Mouse (Mus musculus) midbrain, embryonic 11.5 days (tissue): ENCODE results near the gene Exosc10. TPM values are rescaled to one million over a fixed set of nuclear protein-coding genes. Genes with fewer than 3 reads are reported as not detected.

Experiments
- ATAC-seq: fragments of 200-750 bp; cut with Nextera tagmentation; 2 replicates; pipeline ENCODE4 v1.8.0; 2017; ENCODE audit warnings: moderate TSS enrichment, moderate library complexity; ENCODE audit not compliant: low FRiP score
- DNase-seq: peaks from one replicate; pipeline ENCODE4 v3.0.0; 2015; ENCODE audit warnings: low spot score; ENCODE audit errors: missing footprints
- H3K27ac ChIP-seq: fragments of 300-500 bp; sonication (generic); 2 replicates; pipeline ENCODE4 v1.5.1; 2014; ENCODE audit warnings: low read depth, low read length
- H3K27me3 ChIP-seq: fragments of 300-500 bp; sonication (generic); 2 replicates; pipeline ENCODE4 v1.6.1; 2014; ENCODE audit warnings: mild to moderate bottlenecking, low read length, moderate library complexity, mixed read lengths; ENCODE audit not compliant: control insufficient read depth, insufficient read depth
- H3K36me3 ChIP-seq: fragments of 300-500 bp; sonication (generic); 2 replicates; pipeline ENCODE4 v1.6.1; 2014; ENCODE audit warnings: mild to moderate bottlenecking, low read length, moderate library complexity, mixed read lengths; ENCODE audit not compliant: control insufficient read depth, insufficient read depth
- H3K4me1 ChIP-seq: fragments of 300-500 bp; sonication (generic); 2 replicates; pipeline ENCODE4 v1.6.1; 2014; ENCODE audit warnings: low read length; ENCODE audit not compliant: control insufficient read depth, insufficient read depth
- H3K4me2 ChIP-seq: fragments of 300-500 bp; sonication (generic); 2 replicates; pipeline ENCODE4 v1.6.1; 2014; ENCODE audit warnings: mild to moderate bottlenecking, moderate library complexity
- H3K4me3 ChIP-seq: fragments of 300-500 bp; sonication (generic); 2 replicates; pipeline ENCODE4 v1.5.1; 2014; ENCODE audit warnings: low read depth, low read length
- H3K9ac ChIP-seq: fragments of 300-500 bp; sonication (generic); 2 replicates; pipeline ENCODE4 v1.6.1; 2014; ENCODE audit warnings: low read length
- H3K9me3 ChIP-seq: fragments of 300-500 bp; sonication (generic); 2 replicates; pipeline ENCODE4 v1.6.1; 2016; ENCODE audit warnings: low read length; ENCODE audit not compliant: control insufficient read depth
- WGBS: fragments of 180-500 bp; shearing (Covaris S2); extraction: QIAGEN DNeasy Blood & Tissue Kit; methylation state at CpG from one replicate; pipeline ENCODE4 v1.1.7; 2014; 5-methylcytosine and 5-hydroxymethylcytosine counted together
- polyA plus RNA-seq: library from polyadenylated mRNA; unstranded; fragments of >200 nt; fragmentation: Nextera tagmentation; extraction: Ambion mirVana; gene quantifications from 2 replicates; pipeline ENCODE4 v1.2.1, GENCODE M21; 2014

The Exosc10 gene
- polyA plus RNA-seq, 1 experiment from 2014 or later: 101 TPM

DNA sequence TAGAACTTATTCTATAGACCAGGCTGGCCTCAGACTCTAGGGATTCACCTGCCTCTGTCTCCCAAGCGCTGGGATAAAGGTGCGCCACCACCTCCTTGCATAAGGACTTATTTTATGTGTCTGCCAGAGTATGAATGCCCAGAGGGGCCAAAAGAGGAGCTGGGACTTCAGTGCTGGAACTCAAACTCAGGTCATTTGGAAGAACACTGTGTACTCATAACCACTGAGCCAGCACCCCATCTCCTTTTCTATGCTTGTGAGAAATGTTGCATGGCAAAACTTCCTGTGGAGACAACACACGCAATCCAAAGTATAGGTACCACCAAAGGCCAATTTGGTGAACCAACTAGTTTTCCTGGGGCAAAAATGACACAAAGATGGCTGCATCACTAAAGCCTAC is 38.5 kb downstream of the Exosc10 start:
- Histone ChIP-seq H3K36me3 (peaks cover 24% of the 10 kb centered on the region), H3K27ac (no peak overlapping the region), H3K4me1 (peaks cover 9% of the 10 kb centered on the region; the same call in 1 of the 2 replicates), H3K4me2 (no peak overlapping the region), H3K9ac (no peak overlapping the region), H3K9me3 (no peaks in the 10 kb centered on the region), H3K4me3 (no peak overlapping the region), H3K27me3 (no peaks in the 10 kb centered on the region)
- ATAC-seq (no peak), DNase-seq (no peak)
- WGBS: 92% methylated on average over 3 of the region's 3 CpGs

- no peaks in the 10 kb centered on the region for H3K27me3 ChIP-seq
- DNase-seq (no peak), ATAC-seq (no peak)
- H3K4me1 ChIP-seq: no peaks in the 10 kb centered on the region
- peaks cover 22% of the 10 kb centered on the region for H3K36me3 ChIP-seq
- H3K4me2 ChIP-seq: no peak overlapping the region
- no peak overlapping the region for H3K27ac ChIP-seq
- 96% methylated on average over 12 of the region's 12 CpGs for WGBS
- no peaks in the 10 kb centered on the region for H3K9me3 ChIP-seq
- H3K4me3 ChIP-seq: no peak overlapping the region
- no peak overlapping the region for H3K9ac ChIP-seq
Observed at GRCm38 (mm10) chr4:148598826-148599225, 40.6 kb downstream of the Exosc10 start.

DNA sequence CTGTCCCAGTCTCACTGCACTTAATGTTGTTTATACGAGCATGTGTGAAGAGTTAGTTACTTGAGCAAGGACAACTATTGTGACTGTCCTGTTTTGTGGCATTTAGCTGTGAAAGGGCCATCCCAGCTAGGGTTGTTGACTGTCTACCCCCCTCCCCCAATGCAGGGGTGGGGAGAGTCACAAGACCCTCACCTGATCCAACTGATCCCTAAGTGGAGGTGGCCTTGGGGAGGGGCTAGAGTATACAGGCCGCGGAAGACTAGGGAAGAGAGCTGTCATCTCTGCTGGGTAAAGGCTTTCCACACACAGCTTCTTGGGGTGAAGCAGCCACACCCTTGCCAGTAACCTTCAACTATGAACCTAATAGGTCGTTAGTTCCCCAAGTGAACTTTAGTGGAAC is 42.1 kb downstream of the Exosc10 start:
- Histone ChIP-seq H3K27me3 (no peaks in the 10 kb centered on the region), H3K9ac (no peak overlapping the region), H3K4me1 (no peaks in the 10 kb centered on the region), H3K4me2 (no peak overlapping the region), H3K36me3 (peaks cover 15% of the 10 kb centered on the region), H3K27ac (no peak overlapping the region), H3K9me3 (no peaks in the 10 kb centered on the region), H3K4me3 (no peak overlapping the region)
- no peak for DNase-seq
- no peak for ATAC-seq
- 86% methylated on average over 4 of the region's 4 CpGs for WGBS

GRCm38 (mm10) chr4:148601871-148602270 is 43.6 kb downstream of the Exosc10 start:
- no peak for DNase-seq
- Histone ChIP-seq H3K4me3 (no peak overlapping the region), H3K27me3 (no peaks in the 10 kb centered on the region), H3K9me3 (no peaks in the 10 kb centered on the region), H3K4me1 (no peaks in the 10 kb centered on the region), H3K36me3 (peaks cover 13% of the 10 kb centered on the region), H3K4me2 (no peak overlapping the region), H3K9ac (no peak overlapping the region), H3K27ac (no peak overlapping the region)
- ATAC-seq: no peak
- 84% methylated on average over 4 of the region's 4 CpGs for WGBS

GRCm38 (mm10) chr4:148602357-148603120 is 44.3 kb downstream of the Exosc10 start, which contains the start of gene Masp2:
Gene Masp2 (plus strand): TSS chr4:148602554.
- H3K9ac ChIP-seq: no peak within 1 kb of the TSS
- no peaks in the 10 kb centered on the region for H3K9me3 ChIP-seq
- no peak within 1 kb of the TSS for H3K4me3 ChIP-seq
- no peaks in the 10 kb centered on the region for H3K4me1 ChIP-seq
- H3K27ac ChIP-seq: no peak within 1 kb of the TSS
- no peak for DNase-seq
- H3K27me3 ChIP-seq: no peaks in the 10 kb centered on the region
- peaks cover 9% of the 10 kb centered on the region for H3K36me3 ChIP-seq
- no peak for ATAC-seq
- 88% methylated on average over 14 of the region's 14 CpGs for WGBS
- no peak within 1 kb of the TSS for H3K4me2 ChIP-seq

DNA sequence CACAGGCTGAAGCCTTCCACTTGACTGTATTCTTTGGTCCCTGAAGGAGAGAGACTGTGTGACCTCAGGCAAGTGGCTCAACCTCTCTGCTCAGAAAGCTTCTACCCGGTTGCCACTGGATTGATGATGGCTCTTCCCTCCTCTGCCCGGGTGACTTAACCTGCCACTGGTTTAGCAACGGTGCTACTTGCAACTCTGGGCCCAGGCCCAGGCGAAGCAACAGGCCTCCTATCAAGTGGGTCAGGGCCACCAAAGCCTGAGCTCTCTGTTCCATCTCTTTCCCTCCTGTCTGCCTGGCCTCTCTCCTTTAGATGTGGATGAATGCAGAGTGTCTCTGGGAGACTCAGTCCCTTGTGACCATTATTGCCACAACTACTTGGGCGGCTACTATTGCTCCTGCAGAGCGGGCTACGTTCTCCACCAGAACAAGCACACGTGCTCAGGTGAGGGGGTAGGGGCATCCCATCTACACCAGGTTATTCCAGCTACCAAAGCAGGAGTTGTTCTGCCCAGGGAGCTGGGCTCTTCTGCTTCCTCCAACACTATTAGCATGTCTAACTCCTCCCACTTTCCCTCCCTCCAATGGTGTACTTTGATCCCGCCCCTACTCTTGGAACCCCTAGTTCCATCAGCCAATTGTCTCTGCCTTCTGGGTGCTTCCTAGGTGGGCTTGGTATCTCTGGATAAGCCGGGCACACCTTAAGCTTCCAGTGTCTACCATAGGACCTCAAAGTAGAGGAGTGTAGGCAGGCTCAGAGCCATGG is 45.3 kb downstream of the Exosc10 start:
- Histone ChIP-seq H3K27me3 (no peaks in the 10 kb centered on the region), H3K9ac (no peak overlapping the region; the same call in 1 of the 2 replicates), H3K4me2 (no peak overlapping the region), H3K9me3 (no peaks in the 10 kb centered on the region), H3K27ac (no peak overlapping the region), H3K4me1 (no peaks in the 10 kb centered on the region), H3K36me3 (peaks cover 2% of the 10 kb centered on the region; the same call in 1 of the 2 replicates), H3K4me3 (no peak overlapping the region)
- DNase-seq (no peak), ATAC-seq (no peak; the same call in 1 of the 2 replicates)
- WGBS: 70% methylated on average over 10 of the region's 10 CpGs

- no peak overlapping the region for H3K4me3 ChIP-seq
- ATAC-seq (no peak), DNase-seq (no peak)
- H3K36me3 ChIP-seq: no peaks in the 10 kb centered on the region
- H3K9ac ChIP-seq: no peak overlapping the region
- H3K9me3 ChIP-seq: no peaks in the 10 kb centered on the region
- no peak overlapping the region for H3K27ac ChIP-seq
- no peaks in the 10 kb centered on the region for H3K27me3 ChIP-seq
- 78% methylated on average over 7 of the region's 7 CpGs for WGBS
- H3K4me1 ChIP-seq: no peaks in the 10 kb centered on the region
- H3K4me2 ChIP-seq: no peak overlapping the region
Observed at GRCm38 (mm10) chr4:148604141-148604540, 45.9 kb downstream of the Exosc10 start.

GRCm38 (mm10) chr4:148604541-148605165 is 46.4 kb downstream of the Exosc10 start:
- WGBS: 90% methylated on average over 3 of the region's 3 CpGs
- H3K9me3 ChIP-seq: no peaks in the 10 kb centered on the region
- no peak overlapping the region for H3K27ac ChIP-seq
- H3K4me2 ChIP-seq: no peak overlapping the region
- H3K4me3 ChIP-seq: no peak overlapping the region
- no peaks in the 10 kb centered on the region for H3K4me1 ChIP-seq
- H3K36me3 ChIP-seq: no peaks in the 10 kb centered on the region
- DNase-seq (no peak), ATAC-seq (peak; percentile 44; the same call in 1 of the 2 replicates)
- H3K9ac ChIP-seq: no peak overlapping the region
- no peaks in the 10 kb centered on the region for H3K27me3 ChIP-seq

DNA sequence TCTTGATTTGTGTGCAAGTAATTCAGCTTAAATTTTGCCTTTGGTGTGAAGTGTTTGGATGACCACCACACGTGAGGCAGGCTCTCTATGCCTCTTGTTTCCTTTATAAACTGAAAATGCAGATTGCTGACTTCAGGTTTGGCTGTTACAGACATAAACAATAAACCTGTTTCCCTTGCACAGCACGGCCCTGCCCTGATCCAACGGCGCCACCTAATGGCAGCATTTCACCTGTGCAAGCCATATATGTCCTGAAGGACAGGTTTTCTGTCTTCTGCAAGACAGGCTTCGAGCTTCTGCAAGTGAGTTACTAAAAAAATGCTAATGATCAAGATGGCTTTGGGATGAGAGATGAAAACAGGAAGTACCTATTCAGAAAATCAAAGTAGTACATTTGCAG is 49.5 kb downstream of the Exosc10 start:
- H3K4me2 ChIP-seq: no peak overlapping the region
- H3K27ac ChIP-seq: no peak overlapping the region
- no peak overlapping the region for H3K4me3 ChIP-seq
- ATAC-seq (no peak), DNase-seq (no peak)
- H3K9me3 ChIP-seq: no peaks in the 10 kb centered on the region
- H3K9ac ChIP-seq: no peak overlapping the region
- H3K36me3 ChIP-seq: no peaks in the 10 kb centered on the region
- no peaks in the 10 kb centered on the region for H3K4me1 ChIP-seq
- 28% methylated on average over 5 of the region's 5 CpGs for WGBS
- H3K27me3 ChIP-seq: no peaks in the 10 kb centered on the region
